Mouse (Mus musculus) adrenal gland, adult 18-20 months (tissue): Measurements from ENCODE around the gene Srpr. TPM values are rescaled to one million over a fixed set of nuclear protein-coding genes. Genes with fewer than 3 reads are reported as not detected.

Source experiments
- DNase-seq, 2 experiments: peaks; one replicate each; pipeline ENCODE4 v3.0.0; 2021 to 2022; ENCODE audit warnings: low spot score in 2 of 2
- long read RNA-seq, 2 experiments: library from polyadenylated mRNA; stranded (forward); transcript quantifications; one replicate each; pipeline ENCODE4 v2.0.0; 2021
- total RNA-seq, 2 experiments: library from RNA; stranded (reverse); gene quantifications; 1 replicate in 1 of 2; 2 replicates in 1 of 2; pipeline ENCODE4 v1.2.3; 2021

Gene Srpr
- total RNA-seq, result 100 to 1,000 TPM; 143 to 160 TPM
- long read RNA-seq, experiment 1, transcript Srpr-201 (14 exons, 2,993 nt), result major isoform, 153 of 173 reads
- long read RNA-seq, experiment 1, partial matches to known transcripts, result 13 of 173 reads
- long read RNA-seq, experiment 1, other reads (novel, unspliced or antisense), result 7 of 173 reads
- long read RNA-seq, experiment 2, transcript Srpr-201 (14 exons, 2,993 nt), result major isoform, 153 of 190 reads
- long read RNA-seq, experiment 2, partial matches to known transcripts, result 32 of 190 reads
- long read RNA-seq, experiment 2, other reads (novel, unspliced or antisense), result 5 of 190 reads

DNA sequence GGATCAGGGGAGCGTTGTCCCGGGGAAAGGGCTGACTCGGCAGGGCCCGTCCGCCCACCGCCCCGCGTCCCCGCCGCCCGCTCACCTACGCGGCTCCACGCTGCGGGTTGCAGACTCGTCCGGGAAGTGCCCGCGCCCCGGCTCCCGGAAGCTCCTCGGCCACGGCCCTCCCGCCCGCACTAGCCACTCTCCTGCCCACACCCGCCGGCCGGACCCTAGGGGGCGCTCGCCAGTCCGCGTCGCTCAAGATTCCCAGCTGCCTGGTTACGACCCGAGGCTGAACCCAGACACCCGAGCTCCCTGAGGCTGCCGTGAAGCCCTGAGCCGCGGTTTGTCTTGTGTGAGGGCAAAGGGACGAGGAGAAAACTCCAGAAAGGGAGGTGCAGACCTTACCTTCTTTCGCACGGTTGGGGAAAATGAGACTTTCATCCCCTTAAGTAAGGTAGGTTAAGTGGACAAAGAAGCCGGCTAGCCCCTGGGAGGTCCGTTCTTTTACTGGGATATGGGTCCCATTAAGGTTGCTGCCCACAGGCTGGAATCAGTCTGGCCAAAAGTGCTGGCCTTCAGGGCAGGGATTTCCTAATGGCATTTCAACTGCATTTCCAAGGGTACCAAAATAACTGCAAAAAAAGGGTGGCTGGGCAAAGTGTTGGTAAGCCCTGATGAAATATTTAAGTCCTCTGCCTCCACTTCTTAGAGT is at the start of gene Srpr, which contains the start of gene Tirap:
Srpr (plus strand) TSS at position 404 of the 700 bp plus-strand sequence.
Tirap (minus strand) TSS at position 520 of the 700 bp plus-strand sequence.
- DNase-seq, result peak; percentile 96 to 97

DNA sequence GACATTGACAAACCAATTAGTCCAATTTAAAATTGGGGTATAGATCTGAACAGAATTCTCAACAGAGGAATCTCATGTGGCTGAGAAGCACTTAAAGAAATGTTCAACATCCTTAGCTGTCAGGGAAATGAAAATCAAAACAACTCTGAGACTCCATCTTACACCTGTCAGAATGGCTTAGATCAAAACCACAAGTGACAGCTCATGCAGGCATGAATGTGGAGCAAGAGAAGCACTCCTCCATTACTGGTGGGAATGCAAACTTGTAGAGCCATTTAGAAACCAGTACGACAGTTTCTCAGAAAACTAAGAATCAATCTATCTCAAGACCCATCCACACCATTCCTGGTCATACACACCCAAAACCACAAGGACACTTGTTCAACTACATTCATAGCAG is 47.1 kb upstream of the Srpr start:
- no peak for DNase-seq

DNA sequence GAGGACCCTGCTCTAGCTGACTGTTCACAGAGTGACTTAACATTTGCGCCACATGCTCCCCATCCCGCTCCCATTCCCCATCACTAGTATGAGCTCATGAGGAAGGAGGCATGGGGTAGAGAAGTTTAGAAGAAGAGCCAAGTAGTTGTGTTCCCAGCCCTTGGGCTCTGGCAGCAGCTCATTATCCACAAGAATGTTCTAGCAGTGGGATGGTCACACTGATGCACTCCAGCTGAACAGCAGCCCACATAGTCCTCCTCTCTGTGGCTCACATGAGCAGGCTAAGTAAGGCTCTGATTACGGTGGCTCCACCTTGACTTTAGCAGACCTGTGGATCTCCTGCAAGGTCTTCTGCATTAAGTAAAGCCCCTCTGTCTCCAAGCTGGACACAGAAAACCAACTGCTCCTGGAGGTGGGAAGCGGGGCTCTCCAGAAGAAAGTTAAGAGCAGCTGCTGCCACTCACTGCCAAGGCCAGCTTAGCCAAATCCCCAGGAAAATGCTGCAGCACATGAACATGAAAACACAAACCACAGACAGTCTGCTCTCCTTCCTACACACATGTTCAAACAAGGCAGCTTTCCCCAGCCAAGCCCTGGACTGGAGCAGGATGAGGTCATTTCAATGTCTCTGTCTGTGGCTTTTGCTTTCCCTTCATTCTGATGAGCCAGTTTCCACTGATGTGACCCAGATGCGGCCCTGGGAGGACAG is 43.8 kb upstream of the Srpr start:
- no peak for DNase-seq

DNA sequence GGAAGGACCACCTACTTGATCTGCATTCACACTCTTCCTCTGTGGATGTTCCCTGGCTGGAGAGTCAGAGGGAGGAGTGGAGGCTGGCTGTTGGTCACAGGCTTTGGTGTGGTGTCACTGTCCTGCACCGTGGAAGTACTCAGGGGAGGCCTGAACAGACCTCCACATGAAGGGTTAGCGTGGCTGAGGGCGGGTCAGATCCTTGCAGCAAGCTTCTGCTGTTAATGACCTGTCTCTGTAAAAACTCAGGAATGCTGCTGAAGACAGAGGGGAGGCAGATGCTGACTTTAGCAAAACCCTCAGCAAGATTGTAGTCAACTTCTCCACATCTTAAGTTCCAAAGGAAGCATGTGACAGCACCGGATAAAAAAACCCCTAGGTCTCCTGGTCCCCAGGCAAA is 43.1 kb upstream of the Srpr start:
- no peak for DNase-seq

DNA sequence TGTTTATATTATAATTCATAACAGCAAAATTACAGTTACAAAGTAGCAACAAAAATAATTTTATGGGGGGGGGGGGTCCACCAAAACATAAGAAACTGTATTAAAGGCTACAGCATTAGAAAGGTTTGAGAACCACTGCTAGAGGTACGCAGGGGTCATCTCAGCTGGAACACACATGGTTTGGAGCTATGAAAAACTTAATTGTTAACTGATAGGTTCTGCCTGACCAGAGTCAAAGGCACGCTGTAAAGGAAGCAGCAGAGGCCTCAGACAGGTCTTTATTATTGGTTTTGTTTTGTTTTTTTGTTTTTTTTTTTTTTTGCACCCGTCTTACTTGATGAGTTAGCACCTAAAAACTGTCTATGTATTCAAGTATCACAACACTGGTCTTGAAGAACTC is 41.5 kb upstream of the Srpr start:
- no peak for DNase-seq

DNA sequence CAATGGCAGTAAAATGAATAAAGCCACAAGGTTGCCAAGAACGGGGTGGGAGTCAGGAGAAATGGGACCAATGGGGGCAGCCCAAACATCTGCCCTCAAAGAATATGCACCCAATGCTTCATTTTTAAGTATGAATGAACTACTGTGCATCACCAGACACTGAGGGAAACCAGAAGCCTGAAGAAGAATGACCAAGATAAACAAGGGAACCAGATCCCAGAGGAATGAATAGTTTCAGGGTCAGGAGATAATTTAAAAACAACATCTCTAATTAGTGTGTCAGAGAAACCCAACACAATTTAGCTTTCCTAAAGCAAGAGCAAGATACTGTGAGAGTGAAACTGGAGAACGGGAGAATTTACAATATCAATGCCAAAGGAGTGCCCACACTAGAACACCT is 39.3 kb upstream of the Srpr start:
- no peak for DNase-seq

DNA sequence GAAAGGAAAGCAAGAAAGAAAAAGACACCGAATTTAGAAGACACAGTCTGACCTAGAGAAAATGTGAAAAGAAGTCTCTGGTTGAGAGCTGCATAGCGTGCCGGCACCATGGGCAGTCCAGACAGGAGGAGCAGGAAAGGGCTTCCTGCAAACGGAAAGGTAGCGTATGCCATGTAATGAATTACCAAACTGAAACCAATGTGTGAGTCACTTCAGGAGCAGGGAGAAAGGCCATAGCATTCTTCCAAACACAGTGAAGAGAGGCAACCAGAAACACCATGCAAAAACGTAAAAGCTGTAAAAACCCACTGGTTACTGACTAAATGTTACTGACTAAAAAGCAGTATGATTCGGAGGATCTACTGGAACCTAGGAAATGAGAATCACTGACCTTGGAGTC is 38.3 kb upstream of the Srpr start:
- DNase-seq, result peak in 1 of 2 experiments; percentile 20

DNA sequence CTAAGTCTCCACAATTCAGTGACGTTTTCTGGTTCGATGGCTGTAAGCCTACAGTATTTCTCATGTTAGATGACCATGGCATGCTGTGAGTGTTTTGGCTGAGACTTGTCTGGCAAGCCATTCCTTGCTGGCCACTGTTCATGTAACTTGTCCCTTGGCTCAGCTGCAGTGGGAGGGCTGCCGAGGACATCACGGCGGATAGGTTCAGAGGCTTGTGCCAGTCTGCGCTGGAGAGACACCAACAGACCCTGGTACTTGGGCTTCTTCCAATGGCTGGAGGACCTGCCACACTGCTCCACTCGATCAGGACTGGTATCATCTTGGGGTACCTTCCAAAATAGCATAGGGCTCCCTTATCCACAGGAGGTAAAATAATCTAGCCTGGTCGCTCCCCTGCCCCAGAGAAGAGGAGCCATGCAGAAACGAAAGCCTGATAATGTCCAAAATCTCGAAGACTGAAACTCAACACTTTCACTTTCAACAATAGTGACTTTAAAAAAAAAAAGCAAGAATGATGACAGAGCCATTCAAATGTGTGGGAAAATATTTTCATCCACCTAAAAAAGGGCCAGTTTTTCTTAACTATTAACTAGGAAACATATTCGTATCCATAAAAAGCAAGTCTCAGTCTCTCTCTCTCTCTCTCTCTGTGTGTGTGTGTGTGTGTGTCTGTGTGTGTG is 36.8 kb upstream of the Srpr start:
- DNase-seq, result no peak

DNA sequence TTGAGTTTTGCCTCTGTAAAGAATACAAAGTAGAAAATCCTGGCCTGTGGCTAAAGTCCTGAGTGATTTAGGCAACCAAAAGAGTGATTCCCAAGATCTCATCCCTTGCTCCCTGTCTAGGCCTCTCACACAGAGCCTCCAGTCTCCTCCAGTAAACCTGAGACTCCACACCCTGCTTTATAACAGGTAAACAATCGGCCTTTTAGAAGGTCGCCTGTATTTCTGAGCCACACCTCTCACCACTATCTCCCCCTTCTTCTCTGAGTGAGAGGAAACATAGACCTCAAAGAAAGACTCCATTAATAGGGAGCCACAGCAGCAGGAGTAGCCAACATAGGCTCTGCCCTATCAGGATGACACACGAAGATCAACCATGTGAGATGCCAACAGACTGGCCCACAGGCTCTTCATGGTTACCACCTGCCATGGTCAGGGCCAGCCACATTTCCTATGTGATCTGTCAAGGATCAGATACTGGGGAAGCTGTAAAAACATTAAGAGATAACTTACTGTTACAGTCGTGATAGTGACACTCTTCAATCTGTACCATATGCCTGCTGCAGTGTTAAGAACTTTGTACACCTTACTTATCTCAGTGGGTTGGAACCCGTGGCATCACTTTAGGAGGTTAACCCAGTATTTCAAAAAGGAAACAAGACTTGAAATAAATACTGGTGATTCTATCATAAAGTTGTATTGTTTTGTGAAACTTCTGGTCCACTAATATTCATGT is 35.7 kb upstream of the Srpr start:
- DNase-seq, result no peak

DNA sequence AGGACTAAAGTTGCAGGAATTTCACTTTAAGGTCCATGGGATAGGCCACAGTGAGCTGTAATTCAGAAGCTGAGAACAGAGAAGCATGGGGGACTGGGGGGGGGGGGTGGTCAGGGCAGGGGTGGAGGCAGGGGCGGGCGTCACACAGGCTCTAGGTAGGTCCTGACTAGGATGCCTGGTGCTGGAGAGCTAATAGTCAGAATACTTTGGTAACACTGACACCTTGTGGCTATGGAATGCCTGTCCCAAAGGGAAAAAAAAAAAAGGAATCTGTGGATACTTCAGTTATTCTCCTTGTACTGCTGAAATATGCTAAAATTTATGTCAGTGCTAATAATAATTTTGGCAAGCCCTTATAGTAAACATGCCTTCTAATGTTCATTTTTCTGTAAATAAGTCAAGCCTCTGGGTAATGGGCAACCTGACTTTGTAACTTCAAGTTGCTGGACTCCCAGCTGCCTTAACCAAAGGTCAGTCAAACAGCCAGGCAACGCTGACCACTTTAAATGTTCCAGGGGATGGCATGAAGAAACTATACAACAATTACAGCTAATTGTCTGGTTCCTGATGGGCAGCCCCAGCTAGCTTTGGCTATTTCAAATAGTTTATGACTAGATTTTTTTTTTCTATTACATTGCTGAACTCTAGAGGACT is 33.7 kb upstream of the Srpr start:
- no peak for DNase-seq

DNA sequence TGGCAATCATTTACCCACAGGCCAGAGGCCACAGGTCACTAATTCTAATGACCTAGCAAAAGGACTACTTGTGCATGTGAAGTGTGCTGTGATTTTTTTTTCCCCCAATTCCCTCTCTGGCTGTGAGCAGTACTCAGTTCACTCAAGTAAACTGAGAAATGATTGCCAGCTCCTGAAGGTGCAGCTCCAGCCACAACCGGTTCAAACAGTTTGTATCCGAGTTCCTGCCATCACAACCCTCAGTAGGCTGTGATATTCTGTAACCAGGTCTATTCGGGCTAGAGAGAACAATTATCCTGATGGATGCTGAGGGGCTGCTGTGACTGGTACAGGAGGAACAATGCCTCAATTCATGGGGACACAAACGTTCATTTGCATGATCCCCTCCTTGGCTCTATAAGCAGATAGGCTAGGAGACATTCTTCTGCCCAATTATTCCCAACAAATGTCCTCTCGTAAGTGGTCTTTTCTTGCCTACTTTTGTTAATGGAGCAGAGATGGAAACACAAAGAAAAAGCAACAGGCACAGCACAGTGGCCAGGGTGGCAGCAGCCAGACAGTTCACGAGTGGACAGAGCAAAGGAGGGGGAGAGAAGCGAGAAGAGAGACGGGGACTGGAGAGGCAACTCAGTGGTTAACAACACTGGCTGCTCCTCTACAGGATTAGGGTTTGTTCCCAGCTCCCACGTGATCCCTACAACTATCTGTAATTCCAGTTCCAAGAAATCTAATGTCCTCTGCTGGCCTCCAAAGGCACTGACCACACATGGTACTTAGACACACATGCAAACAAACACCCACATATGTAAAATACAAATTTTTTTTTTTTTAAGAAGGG is 33.0 kb upstream of the Srpr start:
- no peak for DNase-seq

DNA sequence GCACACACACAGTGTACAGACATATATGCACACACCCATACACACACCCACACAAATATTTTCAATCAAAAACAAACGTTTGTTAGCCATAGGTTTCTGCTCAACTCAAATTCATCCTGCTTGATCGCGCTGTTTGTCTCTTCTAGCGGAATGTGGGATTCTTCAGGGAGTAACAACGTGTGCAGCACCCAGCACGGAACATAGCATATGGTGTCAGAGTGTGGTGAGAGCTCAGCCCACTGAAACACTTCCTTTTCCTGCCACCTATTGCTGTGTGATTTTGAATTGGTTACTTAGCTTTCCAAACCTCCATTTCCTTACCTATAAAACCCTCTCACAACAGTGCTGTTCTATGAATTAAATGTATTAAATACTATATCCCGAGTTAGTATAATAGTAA is 29.9 kb upstream of the Srpr start:
- no peak for DNase-seq

DNA sequence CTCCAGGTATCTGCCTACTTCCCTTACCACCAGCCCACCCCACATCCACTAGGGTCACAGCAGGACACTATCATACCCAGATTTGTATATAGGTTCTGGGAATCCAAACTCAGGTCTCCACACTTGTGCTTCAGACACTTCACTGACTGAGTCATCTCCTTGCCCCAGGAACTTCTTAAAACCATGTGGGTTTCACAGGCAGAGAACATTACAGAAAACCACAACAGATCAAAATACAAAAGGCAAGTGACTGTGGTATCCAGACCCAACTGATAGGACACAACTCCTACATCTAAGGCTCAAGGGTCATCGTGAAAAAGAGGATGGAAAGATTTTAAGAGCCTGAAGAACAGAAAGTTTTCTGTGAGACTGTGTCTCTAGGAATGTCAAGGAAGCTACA is 26.6 kb upstream of the Srpr start:
- no peak for DNase-seq

DNA sequence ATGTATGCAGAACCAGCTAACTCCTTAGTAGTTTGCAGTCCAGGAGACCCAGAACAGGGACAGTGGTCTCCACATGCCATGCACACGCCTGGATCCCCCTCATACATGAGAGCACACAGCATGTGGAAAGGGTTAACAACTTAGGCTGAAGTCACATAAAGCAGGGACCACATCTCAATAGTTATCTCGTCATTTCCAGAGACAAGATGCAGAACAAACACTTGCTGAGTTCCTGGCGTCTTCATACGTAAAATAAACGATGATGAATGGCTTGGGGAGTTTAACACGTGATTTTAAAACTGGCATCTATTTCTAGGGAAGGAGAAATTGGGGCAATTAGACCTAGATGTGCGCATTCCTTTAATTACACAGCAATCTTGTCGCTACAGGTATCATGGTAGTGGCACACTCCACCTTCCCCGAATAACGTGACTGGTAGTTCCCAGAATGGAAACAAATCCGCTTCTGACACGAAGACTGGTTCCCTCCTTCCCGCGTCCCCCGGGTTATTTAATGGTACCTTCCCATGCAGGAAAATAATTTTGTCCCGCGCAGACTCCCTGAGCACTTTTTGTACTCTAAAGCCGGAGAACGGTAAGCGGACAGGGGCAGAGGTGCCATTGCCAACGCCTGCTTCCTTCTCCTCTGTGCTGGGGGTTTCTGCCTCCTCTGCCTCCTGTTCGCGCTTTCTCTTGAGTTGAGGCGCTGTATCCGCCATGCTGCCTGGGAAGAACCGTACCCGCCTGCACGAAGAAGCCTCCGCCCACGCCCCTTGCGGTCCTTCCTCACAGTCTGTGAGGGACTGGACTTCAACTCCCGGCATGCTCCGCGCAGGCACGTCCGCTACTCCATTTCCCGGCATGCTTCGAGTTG is 24.5 kb upstream of the Srpr start, which contains the start of gene Dcps:
Dcps (minus strand) TSS at position 811 of the 873 bp plus-strand sequence.
- peak; percentile 87 to 89 for DNase-seq

DNA sequence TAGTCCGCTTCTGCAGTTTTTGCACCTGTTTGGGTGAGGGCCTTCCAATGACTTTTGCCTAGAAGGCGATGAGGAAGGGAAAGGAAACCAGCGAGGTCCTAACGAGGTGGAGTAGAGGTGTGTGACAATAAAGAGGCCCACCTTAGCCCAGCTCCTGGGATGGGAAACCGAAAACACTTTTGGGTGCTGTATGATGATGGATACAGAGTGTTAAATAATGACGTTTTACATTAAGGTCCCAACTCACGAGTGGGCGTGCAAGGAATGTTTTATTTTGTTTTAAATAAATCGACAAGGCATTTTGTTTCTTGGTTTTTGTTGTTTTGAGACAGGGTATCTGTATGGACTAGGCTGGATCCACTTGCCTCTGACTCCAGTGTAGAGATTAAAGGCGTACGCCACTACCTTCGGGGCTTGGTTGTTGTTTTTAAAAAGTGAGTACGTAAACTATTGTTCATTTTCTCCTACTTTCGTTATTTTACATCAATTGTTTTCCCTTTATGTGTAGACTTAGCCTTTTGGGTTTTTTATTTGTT is 23.8 kb upstream of the Srpr start:
- no peak for DNase-seq

DNA sequence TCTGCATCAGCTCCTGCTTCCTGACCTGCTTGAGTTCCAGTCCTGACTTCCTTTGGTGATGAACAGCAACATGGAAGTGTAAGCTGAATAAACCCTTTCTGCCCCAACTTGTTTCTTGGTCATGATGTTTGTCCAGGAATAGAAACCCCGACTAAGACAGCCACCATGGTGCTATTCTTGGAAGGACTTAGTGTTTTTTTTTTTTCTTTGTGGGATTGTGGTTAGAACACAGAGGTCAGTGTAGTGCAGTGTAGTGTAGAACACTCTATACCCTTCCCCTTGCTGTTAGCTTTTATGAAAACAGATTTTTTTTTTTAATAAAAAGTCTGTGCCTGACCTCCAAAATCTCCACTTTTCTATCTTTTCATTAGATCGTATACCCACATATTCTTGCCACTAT is 17.1 kb upstream of the Srpr start:
- DNase-seq, result no peak

DNA sequence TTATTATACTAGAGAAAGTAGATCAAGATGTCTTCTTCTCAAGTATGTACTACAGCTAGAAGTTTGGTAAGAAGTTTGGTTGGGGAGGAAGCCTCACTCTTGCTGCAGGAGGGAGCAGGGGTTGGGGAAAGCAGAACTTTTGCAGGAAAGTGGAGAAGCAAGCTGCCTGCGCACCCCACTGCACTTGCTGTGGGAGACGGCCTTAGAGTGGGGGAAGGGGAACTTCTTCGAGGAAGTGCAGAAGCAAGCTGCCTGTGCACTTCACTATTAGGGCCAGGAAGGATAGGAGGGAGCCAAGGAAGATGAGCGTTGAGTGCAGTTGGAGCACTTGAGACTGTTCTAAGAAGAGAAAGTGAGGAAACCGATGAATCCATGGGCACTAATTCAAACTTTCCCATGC is 16.6 kb upstream of the Srpr start:
- DNase-seq, result no peak

DNA sequence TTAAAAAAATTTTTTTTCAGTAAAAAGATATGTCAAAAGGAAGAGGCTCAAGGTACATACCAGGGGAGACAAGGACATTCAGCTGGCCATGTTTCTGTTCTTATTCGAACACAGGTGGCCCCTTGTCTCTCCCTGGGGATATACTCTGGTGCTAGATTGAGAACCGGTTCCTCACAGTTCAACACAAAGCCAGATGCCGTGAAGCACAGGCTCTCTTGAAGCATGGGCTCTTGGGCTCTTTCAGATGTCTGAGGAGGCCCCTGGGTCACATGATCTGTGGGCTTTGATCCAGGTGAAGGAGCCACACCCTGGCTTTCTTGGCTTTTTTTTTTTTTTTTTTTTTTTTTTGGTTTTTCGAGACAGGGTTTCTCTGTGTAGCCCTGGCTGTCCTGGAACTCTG is 13.5 kb upstream of the Srpr start:
- DNase-seq, result no peak
